Mouse (Mus musculus) hindbrain, embryonic 11.5 days (tissue): ENCODE data around the gene Ciapin1. TPM values are rescaled to one million over a fixed set of nuclear protein-coding genes. Genes with fewer than 3 reads are reported as not detected.
A peak's percentile ranks its signal among the peaks of the same experiment; 100 is the strongest.

Source experiments
- ATAC-seq: fragments of 200-750 bp; cut with Nextera tagmentation; 2 replicates; pipeline ENCODE4 v1.8.0; 2017; ENCODE audit warnings: mild to moderate bottlenecking, moderate TSS enrichment, moderate library complexity; ENCODE audit not compliant: low FRiP score
- DNase-seq: peaks from one replicate; pipeline ENCODE4 v3.0.0-alpha.2; 2015; ENCODE audit warnings: low spot score
- H3K27ac ChIP-seq: fragments of 300-500 bp; sonication (generic); 2 replicates; pipeline ENCODE4 v1.5.1; 2014; ENCODE audit warnings: mild to moderate bottlenecking, low read depth, low read length
- H3K27me3 ChIP-seq: fragments of 300-500 bp; sonication (generic); 2 replicates; pipeline ENCODE4 v1.6.1; 2014; ENCODE audit warnings: mild to moderate bottlenecking, low read length, moderate library complexity, mixed read lengths; ENCODE audit not compliant: control insufficient read depth, insufficient read depth
- H3K36me3 ChIP-seq: fragments of 300-500 bp; sonication (generic); 2 replicates; pipeline ENCODE4 v1.6.1; 2014; ENCODE audit warnings: mild to moderate bottlenecking, low read length, moderate library complexity, mixed read lengths; ENCODE audit not compliant: control insufficient read depth, insufficient read depth
- H3K4me1 ChIP-seq: fragments of 300-500 bp; sonication (generic); replicated peaks from 2 replicates; pipeline ENCODE4 v1.6.1; 2014; ENCODE audit warnings: low read length, mixed read lengths; ENCODE audit not compliant: control insufficient read depth, insufficient read depth
- H3K4me2 ChIP-seq: fragments of 300-500 bp; sonication (generic); replicated peaks from 2 replicates; pipeline ENCODE4 v1.6.1; 2014; ENCODE audit warnings: mild to moderate bottlenecking, low read depth, low read length
- H3K4me3 ChIP-seq: fragments of 300-500 bp; sonication (generic); 2 replicates; pipeline ENCODE4 v1.5.1; 2014; ENCODE audit warnings: low read depth, low read length
- H3K9ac ChIP-seq: fragments of 300-500 bp; sonication (generic); 2 replicates; pipeline ENCODE4 v1.6.1; 2014; ENCODE audit warnings: low read depth, low read length
- H3K9me3 ChIP-seq: fragments of 300-500 bp; sonication (generic); 2 replicates; pipeline ENCODE4 v1.6.1; 2016; ENCODE audit warnings: low read length; ENCODE audit not compliant: control insufficient read depth
- WGBS: fragments of 180-500 bp; shearing (Covaris S2); extraction: QIAGEN DNeasy Blood & Tissue Kit; methylation state at CpG from one replicate; pipeline ENCODE4 v1.1.7; 2014; 5-methylcytosine and 5-hydroxymethylcytosine counted together
- polyA plus RNA-seq: library from polyadenylated mRNA; unstranded; fragments of >200 nt; fragmentation: Nextera tagmentation; extraction: Ambion mirVana; gene quantifications from 2 replicates; pipeline ENCODE4 v1.2.1, GENCODE M21; 2014

The Ciapin1 gene
- polyA plus RNA-seq, result 124 and 145 TPM in 2 replicates

- Histone ChIP-seq H3K9ac (peak within 1 kb of the TSS; percentile 91), H3K36me3 (no peaks in the 10 kb centered on the region), H3K9me3 (no peaks in the 10 kb centered on the region), H3K4me2 (peak within 1 kb of the TSS; percentile 81), H3K27ac (peak within 1 kb of the TSS; percentile 86), H3K4me3 (peak within 1 kb of the TSS; percentile 90), H3K27me3 (no peaks in the 10 kb centered on the region), H3K4me1 (no peaks in the 10 kb centered on the region)
- DNase-seq (peak; percentile 97), ATAC-seq (peak; percentile 98)
- under 1% methylated on average over 82 of the region's 82 CpGs for WGBS
Observed at GRCm38 (mm10) chr8:94837662-94838574, at the start of gene Ciapin1, which contains the start of gene Coq9. Gene Ciapin1 (minus strand): TSS chr8:94838358. Gene Coq9 (plus strand): TSS chr8:94838321.

- Histone ChIP-seq H3K27ac (no peak overlapping the region), H3K4me2 (no peak overlapping the region), H3K9me3 (no peaks in the 10 kb centered on the region), H3K36me3 (no peaks in the 10 kb centered on the region), H3K4me3 (no peak overlapping the region), H3K9ac (no peak overlapping the region), H3K4me1 (peaks cover 3% of the 10 kb centered on the region; the same call in 1 of the 2 replicates), H3K27me3 (peaks cover under 1% of the 10 kb centered on the region; the same call in 1 of the 2 replicates)
- DNase-seq (no peak), ATAC-seq (no peak)
- WGBS, result 73% methylated on average over 4 of the region's 4 CpGs
Observed at GRCm38 (mm10) chr8:94880742-94881141, 42.6 kb upstream of the Ciapin1 start.

- H3K36me3 ChIP-seq, result no peaks in the 10 kb centered on the region
- H3K4me1 ChIP-seq, result peaks cover 8% of the 10 kb centered on the region
- no peak overlapping the region for H3K4me2 ChIP-seq
- H3K4me3 ChIP-seq, result no peak overlapping the region
- ATAC-seq (no peak), DNase-seq (no peak)
- WGBS, result 42% methylated on average over 3 of the region's 3 CpGs
- no peaks in the 10 kb centered on the region for H3K9me3 ChIP-seq
- H3K27me3 ChIP-seq, result peaks cover 17% of the 10 kb centered on the region
- no peak overlapping the region for H3K9ac ChIP-seq
- no peak overlapping the region for H3K27ac ChIP-seq
Observed at GRCm38 (mm10) chr8:94876820-94877219, 38.7 kb upstream of the Ciapin1 start.

- Histone ChIP-seq H3K4me3 (peak within 1 kb of the TSS; percentile 55), H3K4me1 (peaks cover 10% of the 10 kb centered on the region), H3K4me2 (peak within 1 kb of the TSS; percentile 95), H3K27me3 (peaks cover 17% of the 10 kb centered on the region), H3K27ac (peak within 1 kb of the TSS; percentile 42; the same call in 1 of the 2 replicates), H3K9me3 (no peaks in the 10 kb centered on the region), H3K36me3 (no peaks in the 10 kb centered on the region), H3K9ac (peak within 1 kb of the TSS; percentile 65)
- peak; percentile 87 for DNase-seq
- ATAC-seq, result peak; percentile 77
- 1% methylated on average over 26 of the region's 37 CpGs for WGBS
Observed at GRCm38 (mm10) chr8:94876197-94876730, 38.1 kb upstream of the Ciapin1 start, which contains the start of gene Dok4. Gene Dok4 (minus strand): TSS chr8:94876330.

- Histone ChIP-seq H3K36me3 (no peaks in the 10 kb centered on the region), H3K9me3 (no peaks in the 10 kb centered on the region), H3K9ac (peak overlapping the region; percentile 65), H3K27ac (peak overlapping the region; percentile 42; the same call in 1 of the 2 replicates), H3K4me3 (peak overlapping the region; percentile 55), H3K4me2 (peak overlapping the region; percentile 95), H3K4me1 (peaks cover 10% of the 10 kb centered on the region), H3K27me3 (peaks cover 17% of the 10 kb centered on the region)
- WGBS, result 0% methylated on average over 11 of the region's 20 CpGs
- DNase-seq (peak; percentile 30), ATAC-seq (no peak)
Observed at GRCm38 (mm10) chr8:94875871-94876150, 37.7 kb upstream of the Ciapin1 start.

- no peak overlapping the region for H3K27ac ChIP-seq
Observed at GRCm38 (mm10) chr8:94875096-94875870, 37.1 kb upstream of the Ciapin1 start.

GRCm38 (mm10) chr8:94874358-94874757 is 36.2 kb upstream of the Ciapin1 start:
- 13% methylated on average over 6 of the region's 6 CpGs for WGBS

More at GRCm38 (mm10) chr8:94875096-94875870, 37.1 kb upstream of the Ciapin1 start:
- Histone ChIP-seq H3K4me3 (peak overlapping the region; percentile 55), H3K36me3 (no peaks in the 10 kb centered on the region), H3K4me1 (peaks cover 10% of the 10 kb centered on the region), H3K4me2 (peak overlapping the region; percentile 95), H3K27me3 (peaks cover 17% of the 10 kb centered on the region), H3K9ac (peak overlapping the region; percentile 65), H3K9me3 (no peaks in the 10 kb centered on the region)
- WGBS, result 20% methylated on average over 17 of the region's 17 CpGs
- DNase-seq, result peak; percentile 28
- no peak for ATAC-seq

GRCm38 (mm10) chr8:94872576-94872975 is 34.4 kb upstream of the Ciapin1 start:
- 60% methylated on average over 2 of the region's 2 CpGs for WGBS
- Histone ChIP-seq H3K4me1 (peaks cover 13% of the 10 kb centered on the region), H3K27me3 (peaks cover 17% of the 10 kb centered on the region), H3K9me3 (no peaks in the 10 kb centered on the region), H3K9ac (no peak overlapping the region), H3K4me2 (no peak overlapping the region), H3K36me3 (no peaks in the 10 kb centered on the region), H3K4me3 (no peak overlapping the region), H3K27ac (0 out of 2 replicates have a peak overlapping the region, but pooled peaks have one; percentile 13)
- ATAC-seq (no peak), DNase-seq (no peak)

More at GRCm38 (mm10) chr8:94874358-94874757, 36.2 kb upstream of the Ciapin1 start:
- Histone ChIP-seq H3K9me3 (no peaks in the 10 kb centered on the region), H3K9ac (no peak overlapping the region), H3K27ac (no peak overlapping the region), H3K4me3 (no peak overlapping the region), H3K4me1 (peaks cover 10% of the 10 kb centered on the region), H3K36me3 (no peaks in the 10 kb centered on the region), H3K27me3 (peaks cover 17% of the 10 kb centered on the region), H3K4me2 (no peak overlapping the region)
- DNase-seq, result peak; percentile 79
- ATAC-seq, result no peak
